Mouse (Mus musculus): ENCODE measurements around the gene Otoa. TPM values are rescaled to one million over a fixed set of nuclear protein-coding genes. Genes with fewer than 3 reads are reported as not detected.

Gene Otoa
- 0.06 TPM in 1 of 2 replicates, not detected in the other for polyA plus RNA-seq (2015; fragmentation: Nextera tagmentation; extraction: Ambion mirVana)

DNA sequence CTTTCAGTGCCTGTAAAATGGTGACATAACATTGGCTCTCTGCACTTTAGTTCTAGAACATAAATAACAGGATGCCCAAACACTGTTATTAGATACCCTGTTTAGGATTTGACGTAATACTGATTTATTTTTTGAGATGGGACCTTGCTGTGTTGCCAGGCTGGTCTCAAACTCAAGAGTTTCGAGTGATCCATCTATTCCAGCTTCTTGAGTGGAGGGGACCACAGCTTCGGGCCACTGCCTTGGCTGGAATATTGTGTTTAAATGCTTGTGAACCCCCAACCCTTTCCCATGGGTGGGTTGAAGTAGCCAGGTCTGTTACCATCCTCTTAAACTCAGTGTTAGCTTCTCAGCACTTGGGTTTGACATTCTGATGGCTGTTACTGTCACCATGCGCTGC lies at the start of gene Otoa:
Gene Otoa, plus strand, starts transcription at position 301 of the 400 bp plus-strand sequence.
- no peak within 1 kb of the TSS for H3K27ac ChIP-seq (replicated peaks)
- 92% methylated on average over 4 of the region's 4 CpGs for WGBS

DNA sequence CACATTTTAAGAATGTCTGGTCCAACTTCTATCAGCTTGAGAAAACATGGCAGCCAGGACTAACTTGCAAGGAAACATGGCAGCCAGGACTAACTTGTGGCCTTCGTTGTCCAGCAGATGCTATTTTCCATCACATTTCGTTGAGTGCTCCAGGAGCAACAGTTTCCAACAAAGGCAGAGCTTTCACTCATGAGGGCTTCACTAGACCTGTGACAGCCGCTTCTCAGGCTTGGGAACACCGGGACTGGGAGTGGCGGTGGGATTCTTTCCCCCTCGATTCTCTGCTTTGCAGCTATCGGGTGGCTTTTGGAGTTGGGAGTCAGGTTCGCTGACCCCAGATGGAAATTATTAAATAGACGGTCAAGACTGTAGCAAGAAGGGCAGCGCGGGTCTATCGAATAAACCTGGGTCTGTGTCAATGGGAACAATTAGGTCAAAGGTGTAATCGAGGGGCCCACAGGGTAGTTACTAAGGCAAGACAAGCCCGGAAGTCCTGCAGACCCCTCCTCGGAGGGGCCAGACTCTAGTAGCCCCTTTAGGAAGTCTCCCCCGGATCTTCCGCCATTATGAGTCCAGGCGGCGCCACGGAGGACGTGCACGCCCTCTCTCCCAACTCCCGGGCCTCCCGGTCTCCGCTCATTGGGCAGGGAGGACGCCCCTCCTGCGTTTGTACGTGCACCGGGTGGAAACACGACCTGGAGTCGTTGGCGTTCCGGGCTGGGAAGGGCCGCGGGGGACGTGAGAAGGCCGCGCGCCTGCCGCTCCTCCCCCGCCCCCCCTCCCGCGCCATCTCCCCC lies 47.4 kb upstream of the Otoa start, which contains the start of gene Mettl9:
Gene Mettl9, plus strand, starts transcription at position 590 of the 797 bp plus-strand sequence.
- H3K9me3 ChIP-seq, result no peaks in the 10 kb centered on the region
- H3K4me3 ChIP-seq, result peak within 1 kb of the TSS; percentile 76
- peak within 1 kb of the TSS; percentile 97 for H3K27ac ChIP-seq (replicated peaks)
- peak; percentile 98 for ATAC-seq (replicated peaks)
- peak within 1 kb of the TSS; percentile 62 for H3K4me2 ChIP-seq (replicated peaks)
- H3K4me1 ChIP-seq, result peaks cover 33% of the 10 kb centered on the region
- no peaks in the 10 kb centered on the region for H3K36me3 ChIP-seq
- H3K27me3 ChIP-seq, result peaks cover 10% of the 10 kb centered on the region
- peak within 1 kb of the TSS; percentile 93 for H3K9ac ChIP-seq (replicated peaks)
- WGBS, result 3% methylated on average over 35 of the region's 43 CpGs

More for the DNA sequence above, at the start of gene Otoa:
- H3K9ac ChIP-seq (replicated peaks), result no peak within 1 kb of the TSS
- H3K9me3 ChIP-seq, result 0 out of 2 replicates have a peak, but pooled peaks cover 2% of the 10 kb centered on the region
- no peak within 1 kb of the TSS for H3K4me3 ChIP-seq
- H3K27me3 ChIP-seq, result no peaks in the 10 kb centered on the region
- peaks cover 19% of the 10 kb centered on the region for H3K4me1 ChIP-seq
- peaks cover 16% of the 10 kb centered on the region; the same call in 1 of the 2 replicates for H3K36me3 ChIP-seq
- no peak for ATAC-seq (replicated peaks)
- no peak within 1 kb of the TSS for H3K4me2 ChIP-seq (replicated peaks)

DNA sequence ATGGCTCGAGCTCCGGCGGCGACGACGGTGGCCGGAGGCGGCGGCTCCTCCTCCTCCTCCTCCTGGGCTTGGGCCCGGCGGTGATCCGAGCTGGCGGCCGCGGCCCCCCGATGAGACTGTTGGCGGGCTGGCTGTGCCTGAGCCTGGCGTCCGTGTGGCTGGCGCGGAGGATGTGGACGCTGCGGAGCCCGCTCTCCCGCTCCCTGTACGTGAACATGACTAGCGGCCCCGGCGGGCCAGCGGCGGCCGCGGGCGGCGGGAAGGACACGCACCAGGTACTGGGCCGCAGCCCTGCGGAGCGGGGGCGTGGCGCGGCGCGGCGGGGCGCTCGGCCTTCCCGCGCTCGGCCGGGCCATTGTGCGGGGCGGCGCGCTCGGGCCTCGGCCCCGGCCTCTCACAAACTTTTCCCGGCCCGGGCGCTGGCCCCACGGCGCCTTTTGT lies 46.7 kb upstream of the Otoa start:
- peak; percentile 81 for ATAC-seq (replicated peaks)
- H3K4me3 ChIP-seq, result peak overlapping the region; percentile 76
- WGBS, result 0% methylated on average over 44 of the region's 63 CpGs
- peak overlapping the region; percentile 62 for H3K4me2 ChIP-seq (replicated peaks)
- peaks cover 34% of the 10 kb centered on the region for H3K4me1 ChIP-seq
- no peaks in the 10 kb centered on the region for H3K36me3 ChIP-seq
- peak overlapping the region; percentile 93 for H3K9ac ChIP-seq (replicated peaks)
- peaks cover 10% of the 10 kb centered on the region for H3K27me3 ChIP-seq
- H3K27ac ChIP-seq (replicated peaks), result peak overlapping the region; percentile 97
- no peaks in the 10 kb centered on the region for H3K9me3 ChIP-seq

DNA sequence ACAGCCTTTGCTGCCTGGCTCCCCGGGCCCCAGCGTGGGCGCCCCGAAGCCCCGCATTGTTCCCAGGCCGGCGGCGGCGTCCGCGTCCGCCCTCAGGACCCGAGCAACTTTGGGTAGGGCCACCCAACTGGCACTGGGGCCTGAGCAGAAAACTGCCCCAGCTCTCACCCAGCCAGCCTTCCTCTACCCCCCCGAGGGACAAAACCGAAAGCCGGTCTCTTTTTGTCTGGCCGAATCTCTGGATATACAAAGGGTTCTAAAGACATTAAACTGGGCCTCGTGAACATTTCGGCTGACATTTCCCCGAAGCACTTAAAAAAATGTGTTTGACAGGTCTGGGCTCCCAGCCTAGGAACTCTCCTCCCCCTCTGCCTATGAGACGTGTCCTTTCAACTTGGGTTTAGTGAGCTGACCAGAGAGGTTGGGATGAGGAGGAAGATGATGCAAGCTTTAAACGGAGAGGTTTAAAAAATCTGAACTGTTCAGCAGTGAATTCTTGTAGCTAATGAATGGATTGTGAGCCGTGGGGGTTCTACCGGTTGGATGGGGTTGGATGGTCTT lies 46.2 kb upstream of the Otoa start:
- no peaks in the 10 kb centered on the region for H3K36me3 ChIP-seq
- peak overlapping the region; percentile 76 for H3K4me3 ChIP-seq
- H3K9ac ChIP-seq (replicated peaks), result peak overlapping the region; percentile 93
- H3K9me3 ChIP-seq, result no peaks in the 10 kb centered on the region
- H3K4me2 ChIP-seq (replicated peaks), result peak overlapping the region; percentile 62
- peaks cover 10% of the 10 kb centered on the region for H3K27me3 ChIP-seq
- H3K27ac ChIP-seq (replicated peaks), result peak overlapping the region; percentile 97
- WGBS, result under 1% methylated on average over 23 of the region's 24 CpGs
- ATAC-seq (replicated peaks), result peak; percentile 51
- H3K4me1 ChIP-seq, result peaks cover 39% of the 10 kb centered on the region

DNA sequence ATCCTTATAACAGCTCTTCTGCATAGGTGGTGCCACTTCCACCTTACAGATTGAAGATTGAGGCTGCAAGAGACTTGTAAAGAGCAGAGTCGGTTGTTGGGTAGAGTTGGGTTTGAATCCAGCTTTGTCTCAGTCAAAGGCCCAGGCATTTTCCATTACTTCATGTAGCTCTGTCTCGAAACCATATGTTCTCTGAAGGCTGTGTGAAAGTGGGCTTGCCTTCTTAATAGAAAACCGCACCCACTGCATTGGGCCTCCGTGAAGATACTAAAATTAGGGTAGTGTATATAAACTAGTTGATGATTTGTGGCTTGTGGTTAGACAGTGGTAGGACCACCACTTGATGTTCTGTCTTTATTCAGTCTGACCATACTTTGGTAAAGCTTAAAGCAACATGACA lies 40.9 kb upstream of the Otoa start:
- Histone ChIP-seq H3K4me2 (replicated peaks) (no peak overlapping the region), H3K36me3 (no peaks in the 10 kb centered on the region), H3K4me3 (no peak overlapping the region), H3K4me1 (peaks cover 44% of the 10 kb centered on the region), H3K9me3 (no peaks in the 10 kb centered on the region), H3K9ac (replicated peaks) (no peak overlapping the region), H3K27ac (replicated peaks) (no peak overlapping the region), H3K27me3 (no peaks in the 10 kb centered on the region)
- ATAC-seq (replicated peaks), result no peak
- WGBS, result 93% methylated on average over 4 of the region's 4 CpGs

DNA sequence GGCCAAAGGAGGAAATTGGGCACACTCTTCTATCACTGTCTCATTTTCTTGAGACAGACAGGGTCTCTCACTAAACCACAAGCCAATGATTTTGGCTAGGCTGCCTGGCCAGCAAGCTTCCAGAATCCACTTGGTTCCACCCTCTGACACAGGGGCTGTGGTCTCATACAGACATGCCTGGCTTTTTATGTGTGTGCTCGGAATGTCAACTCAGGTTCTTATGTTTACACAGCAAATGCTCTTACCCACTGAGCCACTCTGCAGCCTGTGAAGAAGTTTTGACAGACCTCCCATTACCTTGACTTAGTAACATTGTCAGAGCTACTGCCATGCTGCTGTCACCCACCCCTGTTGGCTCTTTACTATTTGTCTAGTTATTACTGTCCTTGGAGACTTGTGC lies 39.5 kb upstream of the Otoa start:
- Histone ChIP-seq H3K27me3 (no peaks in the 10 kb centered on the region), H3K36me3 (no peaks in the 10 kb centered on the region), H3K4me3 (no peak overlapping the region), H3K9ac (replicated peaks) (no peak overlapping the region), H3K27ac (replicated peaks) (no peak overlapping the region), H3K4me2 (replicated peaks) (no peak overlapping the region), H3K9me3 (no peaks in the 10 kb centered on the region), H3K4me1 (peaks cover 31% of the 10 kb centered on the region)
- no peak for ATAC-seq (replicated peaks)
- WGBS, result 74% methylated on average over 1 of the region's 1 CpGs

DNA sequence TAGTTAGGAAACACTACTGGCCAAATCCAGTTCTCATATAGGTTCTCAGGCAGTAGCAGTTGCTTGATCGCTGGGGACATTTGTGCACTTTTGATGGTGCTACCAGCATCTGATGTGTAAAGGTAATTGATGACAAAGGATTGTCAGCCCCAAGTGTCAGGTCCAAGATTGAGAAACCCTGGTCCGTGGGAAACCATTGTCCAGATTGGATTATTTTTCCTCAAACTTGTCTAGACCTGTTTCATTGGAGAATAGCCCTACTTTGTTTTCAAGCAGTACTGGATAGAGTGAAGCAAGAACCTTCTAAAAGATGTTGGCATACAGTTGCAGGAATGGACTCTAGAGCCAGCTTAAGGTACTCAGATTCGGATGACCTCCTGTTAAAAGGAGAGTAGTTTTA lies 38.4 kb upstream of the Otoa start:
- H3K27me3 ChIP-seq, result no peaks in the 10 kb centered on the region
- 90% methylated on average over 3 of the region's 3 CpGs for WGBS
- no peak for ATAC-seq (replicated peaks)

DNA sequence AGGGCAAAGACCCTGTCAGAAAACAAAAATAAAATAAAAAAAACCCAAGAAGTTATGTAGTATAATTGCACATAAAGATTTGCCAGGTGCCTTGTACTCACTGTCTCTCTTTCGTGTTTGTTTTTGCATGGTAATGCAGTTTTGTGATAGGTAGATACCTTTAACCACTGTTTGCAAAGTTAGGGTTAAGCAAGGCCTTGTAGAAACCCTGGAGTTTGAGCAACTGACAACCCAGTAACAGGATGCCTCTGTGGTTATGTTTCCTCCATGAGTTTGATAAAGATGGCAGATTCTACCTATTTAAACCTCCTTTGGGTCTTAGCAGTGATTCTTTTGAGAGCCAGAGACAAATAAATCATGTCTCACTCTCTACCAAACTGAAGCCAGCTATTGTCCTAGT lies 37.9 kb upstream of the Otoa start:
- no peak overlapping the region for H3K9ac ChIP-seq (replicated peaks)
- H3K27me3 ChIP-seq, result no peaks in the 10 kb centered on the region
- H3K36me3 ChIP-seq, result peaks cover 6% of the 10 kb centered on the region; the same call in 1 of the 2 replicates

More for the DNA sequence above, 38.4 kb upstream of the Otoa start:
- Histone ChIP-seq H3K27ac (replicated peaks) (no peak overlapping the region), H3K9ac (replicated peaks) (no peak overlapping the region), H3K4me1 (peaks cover 21% of the 10 kb centered on the region), H3K4me3 (no peak overlapping the region), H3K9me3 (no peaks in the 10 kb centered on the region), H3K4me2 (replicated peaks) (no peak overlapping the region), H3K36me3 (peaks cover 1% of the 10 kb centered on the region; the same call in 1 of the 2 replicates)

DNA sequence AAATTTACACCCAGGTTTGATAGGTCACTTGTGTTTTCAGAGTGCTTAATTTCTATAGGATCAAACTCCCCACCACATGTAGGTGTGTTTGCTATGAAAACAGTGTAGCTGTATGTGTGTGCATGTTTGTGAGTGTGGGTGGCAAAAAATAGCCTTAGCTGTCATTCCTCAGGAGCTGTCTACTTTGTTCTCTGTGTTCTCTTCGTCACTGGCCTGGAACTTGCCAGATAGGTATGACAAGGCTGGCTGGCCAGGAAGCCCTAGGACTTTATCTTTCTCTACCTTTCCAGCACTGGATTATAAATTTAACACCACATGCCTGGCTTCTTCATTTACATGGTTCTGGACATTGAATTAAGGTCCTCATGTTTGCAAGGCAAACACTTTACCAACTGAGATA lies 37.2 kb upstream of the Otoa start:
- no peak overlapping the region for H3K27ac ChIP-seq (replicated peaks)
- no peak for ATAC-seq (replicated peaks)
- 90% methylated on average over 1 of the region's 1 CpGs for WGBS

More for the DNA sequence above, 37.9 kb upstream of the Otoa start:
- no peaks in the 10 kb centered on the region for H3K9me3 ChIP-seq
- 100% methylated on average over 1 of the region's 1 CpGs for WGBS
- no peak overlapping the region for H3K4me2 ChIP-seq (replicated peaks)
- H3K27ac ChIP-seq (replicated peaks), result no peak overlapping the region
- peaks cover 18% of the 10 kb centered on the region for H3K4me1 ChIP-seq
- no peak for ATAC-seq (replicated peaks)
- no peak overlapping the region for H3K4me3 ChIP-seq

DNA sequence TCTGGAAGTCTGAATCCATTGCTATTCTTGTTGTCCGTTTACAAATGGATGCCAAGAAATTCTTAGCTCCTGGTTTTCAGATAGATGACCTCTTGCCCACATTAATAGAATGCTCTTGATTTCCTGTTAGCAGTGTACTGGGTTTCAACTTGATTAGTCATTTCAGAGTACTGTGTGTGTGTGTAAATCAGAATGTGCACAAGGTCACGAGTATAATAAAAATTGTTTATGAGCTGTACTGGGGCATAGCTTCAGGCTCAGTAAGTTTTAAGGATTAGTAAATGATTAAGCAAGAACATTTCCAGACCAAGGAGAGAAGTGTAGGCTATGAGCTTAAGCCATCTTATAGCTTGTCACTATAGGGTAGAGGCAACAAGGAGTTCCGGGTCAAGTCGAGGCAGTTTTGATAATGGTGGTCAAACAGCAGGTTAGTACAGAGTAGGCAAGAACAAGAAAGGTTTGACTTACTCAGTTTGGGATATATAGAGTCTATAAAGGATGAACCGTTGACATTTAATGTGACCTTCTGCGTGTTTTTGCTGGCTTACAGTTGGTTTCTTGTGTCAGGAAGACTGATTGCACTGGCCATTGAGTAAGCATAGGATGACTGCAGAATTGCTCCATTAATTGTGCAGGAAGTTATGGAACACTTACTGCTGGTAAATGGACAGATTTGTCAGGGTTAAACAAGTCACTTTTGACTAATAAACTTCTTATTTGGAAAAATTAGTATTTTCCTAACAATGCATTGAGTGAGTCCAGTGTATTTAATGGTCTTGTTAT lies 35.6 kb upstream of the Otoa start:
- Histone ChIP-seq H3K27ac (replicated peaks) (no peak overlapping the region), H3K9ac (replicated peaks) (no peak overlapping the region), H3K9me3 (no peaks in the 10 kb centered on the region), H3K27me3 (no peaks in the 10 kb centered on the region), H3K4me2 (replicated peaks) (no peak overlapping the region), H3K4me3 (no peak overlapping the region), H3K36me3 (peaks cover 12% of the 10 kb centered on the region; the same call in 1 of the 2 replicates), H3K4me1 (peaks cover 7% of the 10 kb centered on the region; the same call in 1 of the 2 replicates)
- ATAC-seq (replicated peaks), result no peak
- WGBS, result 96% methylated on average over 6 of the region's 6 CpGs

More for the DNA sequence above, 37.2 kb upstream of the Otoa start:
- Histone ChIP-seq H3K9me3 (no peaks in the 10 kb centered on the region), H3K9ac (replicated peaks) (no peak overlapping the region), H3K36me3 (peaks cover 9% of the 10 kb centered on the region; the same call in 1 of the 2 replicates), H3K4me3 (no peak overlapping the region), H3K4me1 (peaks cover 15% of the 10 kb centered on the region), H3K4me2 (replicated peaks) (no peak overlapping the region), H3K27me3 (no peaks in the 10 kb centered on the region)

DNA sequence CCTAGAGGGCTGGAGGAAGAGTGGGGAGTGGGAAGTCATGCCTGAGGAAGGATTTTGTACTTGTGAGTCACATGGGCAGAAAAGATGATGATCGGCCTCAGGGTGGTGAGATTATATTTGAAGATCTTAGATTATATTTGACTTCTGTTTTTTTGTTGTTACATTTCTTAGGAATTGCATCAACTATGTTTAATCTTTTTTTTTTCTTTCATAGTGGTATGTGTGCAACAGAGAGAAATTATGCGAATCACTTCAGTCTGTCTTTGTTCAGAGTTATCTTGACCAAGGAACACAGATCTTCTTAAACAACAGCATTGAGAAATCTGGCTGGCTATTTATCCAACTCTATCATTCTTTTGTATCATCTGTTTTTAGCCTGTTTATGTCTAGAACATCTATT lies 33.8 kb upstream of the Otoa start:
- Histone ChIP-seq H3K4me1 (no peaks in the 10 kb centered on the region), H3K4me3 (no peak overlapping the region), H3K9me3 (no peaks in the 10 kb centered on the region), H3K4me2 (replicated peaks) (no peak overlapping the region), H3K9ac (replicated peaks) (no peak overlapping the region), H3K27ac (replicated peaks) (no peak overlapping the region), H3K36me3 (peaks cover 22% of the 10 kb centered on the region), H3K27me3 (no peaks in the 10 kb centered on the region)
- WGBS, result 99% methylated on average over 2 of the region's 2 CpGs
- ATAC-seq (replicated peaks), result no peak

DNA sequence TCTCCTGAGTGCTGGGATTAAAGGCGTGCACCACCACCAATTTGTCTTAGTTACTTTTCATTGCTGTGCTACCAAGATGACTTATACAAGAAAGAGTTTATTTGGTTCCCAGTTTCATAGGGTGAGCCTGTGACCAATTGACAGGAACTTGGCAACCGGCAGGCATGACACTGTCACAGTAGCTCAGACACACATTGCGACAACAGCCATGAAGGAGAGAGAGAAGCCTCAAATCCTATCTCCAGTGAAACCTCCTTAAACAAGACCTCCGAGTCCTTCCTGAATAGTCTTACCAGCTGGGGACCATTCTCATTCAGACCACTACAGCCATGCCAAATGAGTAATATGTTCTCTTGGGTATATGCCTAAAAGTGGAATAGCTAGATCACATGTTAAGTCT lies 28.4 kb upstream of the Otoa start:
- H3K27ac ChIP-seq (replicated peaks), result no peak overlapping the region
- no peak overlapping the region for H3K4me3 ChIP-seq
- 88% methylated on average over 4 of the region's 4 CpGs for WGBS
- H3K4me2 ChIP-seq (replicated peaks), result no peak overlapping the region
- no peaks in the 10 kb centered on the region for H3K27me3 ChIP-seq
- no peak overlapping the region for H3K9ac ChIP-seq (replicated peaks)
- no peaks in the 10 kb centered on the region for H3K9me3 ChIP-seq
- H3K4me1 ChIP-seq, result no peaks in the 10 kb centered on the region
- ATAC-seq (replicated peaks), result no peak
- peaks cover 52% of the 10 kb centered on the region for H3K36me3 ChIP-seq
